Mouse (Mus musculus): Measurements from ENCODE around the gene Mmp23.

The Mmp23 gene

DNA sequence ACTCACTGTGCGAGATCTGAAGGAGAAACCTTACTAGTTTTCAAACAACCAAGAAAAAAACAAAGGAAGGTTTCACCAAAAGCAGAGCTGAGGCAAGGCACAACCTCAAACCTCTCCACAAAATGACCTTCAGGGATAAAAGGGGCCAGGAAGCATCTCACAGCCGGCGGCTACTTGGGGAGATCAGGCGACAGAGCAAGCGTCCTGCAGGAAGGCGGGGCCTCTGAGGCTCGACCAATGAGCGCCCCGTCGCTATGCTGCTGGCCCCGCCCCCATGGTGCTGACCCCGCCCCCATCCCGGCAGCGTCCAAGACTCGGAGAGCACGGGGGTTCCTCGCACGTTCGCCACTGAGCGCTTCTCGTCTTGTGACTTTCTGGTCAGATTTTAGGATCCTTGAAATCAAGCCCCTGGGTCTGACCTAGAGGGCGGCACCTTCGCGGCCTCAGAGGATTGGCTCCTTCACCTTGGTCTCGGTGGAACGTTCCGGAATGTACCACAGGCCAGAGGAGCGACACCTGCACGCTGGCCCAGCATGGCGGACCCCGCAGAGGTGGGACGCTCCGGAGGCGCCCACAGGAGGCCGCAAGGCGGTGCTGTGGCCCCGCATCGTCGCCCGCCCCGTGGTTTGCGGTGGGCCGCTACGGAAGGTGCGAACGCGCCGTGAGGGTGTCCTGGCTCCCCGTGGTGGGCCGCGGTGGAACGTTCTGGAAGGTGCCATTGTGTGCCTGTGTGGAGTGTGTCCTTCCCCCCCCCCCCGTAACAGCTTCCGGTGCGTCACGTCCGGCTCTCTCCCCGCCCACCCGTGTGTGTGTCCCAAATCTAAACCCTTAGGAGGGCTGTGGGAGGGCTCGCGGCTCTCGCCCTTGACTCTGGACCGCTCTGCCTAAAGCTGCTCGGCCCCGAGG is 51.8 kb downstream of the Mmp23 start, which contains the start of gene Slc35e2:
Gene Slc35e2, plus strand, starts transcription at position 326 of the 906 bp plus-strand sequence.
- peak; percentile 95 for DNase-seq

Data from kidney, postnatal 14 days (tissue).